Mouse (Mus musculus): ENCODE results near the gene Astn2.

The Astn2 gene

GRCm38 (mm10) chr4:65420511-65420931 lies 983.9 kb downstream of the Astn2 start:
- peak; percentile 68 for DNase-seq (ENCODE audit: low spot score)

- DNase-seq (ENCODE audit: low spot score), result no peak
Measured at GRCm38 (mm10) chr4:65415507-65415906, 988.9 kb downstream of the Astn2 start.

GRCm38 (mm10) chr4:65402836-65403634 lies 1001.4 kb downstream of the Astn2 start:
- DNase-seq (ENCODE audit: low spot score), result no peak

DNA sequence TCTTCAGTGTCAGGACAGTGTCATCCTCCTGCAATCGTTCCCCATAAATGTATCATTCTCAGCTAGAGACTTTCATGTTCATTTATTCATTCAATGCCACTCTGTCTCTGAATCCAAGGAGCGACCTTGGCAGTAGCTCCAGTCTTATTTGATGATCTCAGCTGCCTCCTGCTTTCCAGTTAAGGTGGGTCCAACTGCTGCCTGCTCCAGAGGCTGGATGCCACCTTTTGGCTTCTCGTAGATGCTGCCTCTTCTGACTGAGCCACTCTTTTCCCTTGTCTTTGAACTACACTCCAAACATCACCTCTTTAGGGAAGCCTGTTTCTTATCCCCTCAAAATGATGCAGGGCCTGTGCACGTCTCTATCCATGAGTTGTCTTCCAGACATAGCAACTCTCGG lies 1002.1 kb downstream of the Astn2 start:
- no peak for DNase-seq (ENCODE audit: low spot score)

GRCm38 (mm10) chr4:65399457-65399856 lies 1005.0 kb downstream of the Astn2 start:
- DNase-seq (ENCODE audit: low spot score), result no peak

DNA sequence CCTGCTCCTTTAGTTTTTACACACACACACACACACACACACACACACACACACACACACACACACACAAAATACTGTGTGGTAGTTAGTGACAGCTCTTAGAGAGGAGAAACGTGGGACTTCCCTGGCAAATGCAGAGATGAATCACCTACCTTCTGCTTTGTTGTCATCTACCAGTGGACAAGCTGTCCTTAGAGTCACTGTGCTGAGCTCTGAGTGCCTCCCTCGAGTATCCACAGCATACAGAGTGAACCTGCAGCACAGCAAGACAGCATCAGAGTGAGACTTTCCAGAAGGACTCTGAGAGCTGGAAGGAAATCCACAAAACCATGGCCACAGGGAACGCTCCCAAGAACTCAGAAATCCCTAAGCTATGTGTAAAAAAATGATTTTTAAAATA lies 1007.6 kb downstream of the Astn2 start:
- DNase-seq (ENCODE audit: low spot score), result no peak

GRCm38 (mm10) chr4:65391001-65391400 lies 1013.4 kb downstream of the Astn2 start:
- no peak for DNase-seq (ENCODE audit: low spot score)

DNA sequence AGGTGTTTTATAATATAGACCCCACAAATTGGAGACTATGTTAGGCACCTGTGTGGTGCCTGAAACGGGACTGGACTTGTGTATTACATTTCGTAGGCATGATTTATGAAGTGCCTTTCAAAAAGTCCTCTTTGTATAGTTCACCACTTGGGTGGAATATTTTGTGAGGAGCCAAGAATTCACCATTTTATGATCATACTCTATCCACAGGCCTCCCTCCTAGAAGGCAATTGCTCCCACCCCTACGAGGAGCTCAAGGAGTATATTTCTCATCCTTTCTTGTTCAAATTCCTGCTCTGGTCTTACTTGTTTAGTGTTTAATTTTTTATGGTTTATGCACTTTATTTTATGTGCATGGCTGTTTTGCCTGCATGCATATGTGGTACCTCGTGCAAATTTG lies 1021.3 kb downstream of the Astn2 start:
- no peak for DNase-seq (ENCODE audit: low spot score)

GRCm38 (mm10) chr4:65379461-65379860 lies 1025.0 kb downstream of the Astn2 start:
- DNase-seq (ENCODE audit: low spot score), result no peak

DNA sequence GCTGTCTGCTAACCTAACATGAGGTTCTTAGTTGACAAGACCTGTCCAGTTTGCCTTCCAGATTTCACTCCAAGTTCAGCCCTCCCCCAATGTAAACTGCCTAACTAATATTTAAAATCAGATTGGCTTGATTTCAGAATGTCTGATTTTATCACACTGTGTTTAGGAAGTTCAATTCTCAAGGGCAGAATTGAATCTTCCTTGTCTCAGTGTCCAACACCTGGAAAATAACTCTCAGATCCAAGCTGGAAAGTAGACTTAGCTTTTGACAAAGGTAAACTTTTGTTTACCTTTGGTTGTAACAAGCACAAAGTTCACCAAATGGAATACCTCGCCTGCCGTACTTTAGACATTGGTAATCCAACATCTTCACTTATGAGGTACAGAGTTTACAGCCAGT lies 1027.8 kb downstream of the Astn2 start:
- no peak for DNase-seq (ENCODE audit: low spot score)

DNA sequence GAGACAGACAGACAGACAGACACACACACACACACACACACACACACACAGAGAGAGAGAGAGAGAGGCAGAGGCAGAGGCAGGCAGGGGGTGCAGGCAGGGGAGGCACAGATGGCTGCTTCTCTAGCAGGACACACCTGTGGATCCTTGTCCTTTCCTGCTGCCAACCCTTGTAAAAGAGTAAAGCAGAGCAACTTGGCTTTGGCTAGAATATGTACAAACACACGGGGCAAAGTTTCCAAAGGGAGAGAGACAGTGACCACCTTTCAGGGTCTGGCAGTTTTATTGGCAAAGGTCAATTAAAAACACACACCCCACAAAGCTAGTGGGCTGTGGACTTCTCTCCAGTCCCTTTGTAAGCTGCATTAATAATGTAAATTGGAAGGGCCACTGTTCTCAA lies 1030.6 kb downstream of the Astn2 start:
- DNase-seq (ENCODE audit: low spot score), result no peak

- no peak for DNase-seq (ENCODE audit: low spot score)
Measured at GRCm38 (mm10) chr4:65372731-65373130, 1031.7 kb downstream of the Astn2 start.

DNA sequence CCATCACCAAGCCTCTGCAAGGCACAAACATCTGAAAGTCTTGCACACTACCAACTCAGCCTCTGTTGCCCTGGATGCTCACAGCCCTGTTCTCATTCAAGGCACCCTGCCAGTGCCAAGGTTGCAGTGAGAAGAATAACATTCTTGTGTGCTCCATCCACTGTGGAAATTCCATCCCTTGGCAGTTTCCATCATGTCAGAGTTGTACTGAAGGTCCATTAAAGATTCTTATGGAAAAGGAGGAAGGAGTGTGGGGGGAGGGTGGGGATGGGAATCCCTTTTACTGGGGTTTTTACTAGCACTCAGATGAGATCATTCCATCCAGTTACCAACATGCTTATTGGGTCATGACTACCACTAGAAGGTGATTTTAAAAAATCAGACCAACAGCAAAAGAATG lies 1037.3 kb downstream of the Astn2 start:
- DNase-seq (ENCODE audit: low spot score), result no peak

DNA sequence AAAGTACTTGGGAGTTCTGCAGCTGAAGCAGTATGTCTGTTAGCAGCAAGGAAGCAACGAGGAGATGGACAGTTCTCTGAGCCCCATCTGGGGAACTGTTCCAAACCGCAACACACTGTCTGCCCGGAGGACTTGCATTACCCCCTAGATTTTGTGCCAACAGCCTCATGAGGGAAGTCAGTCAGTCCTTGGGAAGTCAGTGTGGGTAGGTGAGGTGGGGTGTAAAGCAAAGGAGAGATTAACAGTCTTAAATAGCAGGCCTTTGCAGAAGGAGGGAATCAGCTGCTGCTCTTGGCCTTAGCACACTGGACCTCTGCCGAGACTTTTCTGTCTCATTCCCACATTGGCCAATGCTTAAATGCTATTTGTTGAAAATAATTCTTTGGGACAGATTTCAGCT lies 1049.8 kb downstream of the Astn2 start:
- no peak for DNase-seq (ENCODE audit: low spot score)

DNA sequence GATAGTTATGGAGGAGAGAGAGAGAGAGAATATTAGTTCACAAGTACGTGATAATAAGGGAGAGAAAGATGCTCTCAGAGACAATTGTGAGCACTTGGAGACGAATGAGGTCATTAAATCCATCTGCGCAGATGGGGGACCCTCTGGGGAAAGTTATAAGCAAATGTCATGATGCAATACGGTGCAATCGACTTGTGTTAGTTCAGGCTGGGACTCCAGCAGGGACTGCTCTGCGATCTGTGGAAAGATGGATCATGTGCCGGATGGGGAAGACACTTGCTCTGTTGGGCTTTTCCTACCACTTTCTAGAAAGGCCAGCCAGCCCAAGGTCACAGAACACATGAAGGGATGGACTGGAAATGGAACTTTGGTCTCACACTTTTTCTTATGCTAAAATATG lies 1053.9 kb downstream of the Astn2 start:
- no peak for DNase-seq (ENCODE audit: low spot score)

GRCm38 (mm10) chr4:65341766-65342165 lies 1062.6 kb downstream of the Astn2 start:
- no peak for DNase-seq (ENCODE audit: low spot score)

GRCm38 (mm10) chr4:65333718-65334117 lies 1070.7 kb downstream of the Astn2 start:
- DNase-seq (ENCODE audit: low spot score), result no peak

Measured in testis, postnatal 10 days (tissue).